In the genomic region with DNA sequence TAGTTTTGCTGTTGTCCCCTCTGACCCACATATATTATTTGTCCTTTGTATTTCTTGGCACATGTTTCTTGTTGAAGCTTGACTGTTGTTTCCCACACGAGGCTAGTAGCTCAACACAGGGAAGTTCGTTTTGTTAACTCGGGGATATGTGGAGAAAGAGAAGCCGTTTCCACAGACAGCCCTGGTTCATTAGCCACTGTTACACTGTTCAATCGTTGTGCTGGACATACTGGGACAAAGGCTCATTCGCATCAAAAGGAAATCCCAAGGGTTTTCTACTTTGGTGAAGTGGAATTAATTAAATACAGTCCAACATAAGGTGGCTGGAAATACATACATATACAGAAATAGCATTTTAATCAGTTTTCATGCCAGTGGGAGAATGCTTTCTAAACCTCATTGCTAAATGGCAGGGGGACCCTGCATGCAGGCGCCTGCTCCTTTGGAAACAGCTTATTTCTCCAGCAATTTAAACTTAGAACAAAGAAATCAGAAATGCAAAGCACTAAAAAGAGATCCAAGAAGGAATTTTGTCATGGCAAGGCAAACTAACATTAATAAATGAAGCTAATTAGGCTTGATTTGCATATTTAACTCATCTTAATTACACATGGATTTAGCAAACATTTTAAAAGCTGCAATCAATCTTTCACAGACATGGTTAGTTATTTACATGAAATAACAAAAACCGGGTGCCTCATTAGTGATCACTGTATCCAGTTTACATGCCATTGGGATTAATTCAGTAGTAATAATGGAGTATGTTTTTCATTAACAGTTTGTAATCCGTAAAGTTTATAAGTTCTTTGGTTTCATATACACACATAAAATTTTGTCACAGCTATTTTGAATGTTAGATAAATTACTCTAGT, we compare ENCODE assay signal across 19 mouse cellular contexts.
DNase-seq lines count a peak whose midpoint lies in the region; ATAC-seq and TF ChIP-seq lines count a peak whose summit lies in the region.
"Had no signal": no experiment of that assay in that cellular context is flagged by ENCODE, and none has a peak within 500 bp of the region (broad histone marks: within the 10 kb centered on the region; RNA-seq: fewer than 3 reads in every experiment).

No protein-coding gene starts in this region.

- no peak overlapping the region for H3K4me2 ChIP-seq in neural tube, embryonic 12.5 days (replicated peaks)
- H3K4me2 ChIP-seq in neural tube, embryonic 15.5 days: no peak overlapping the region
- H3K4me2 ChIP-seq in forebrain, postnatal 0 days (ENCODE audit: low read depth): peak overlapping the region; percentile 4; the same call in 1 of the 2 replicates
- 0 out of 2 replicates have a peak overlapping the region, but pooled peaks have one; percentile 14 for H3K4me2 ChIP-seq in midbrain, embryonic 13.5 days (replicated peaks)
- H3K4me2 ChIP-seq: heart, embryonic 11.5 days had no signal

- no peak overlapping the region for H3K27ac ChIP-seq in neural tube, embryonic 12.5 days
- no peak overlapping the region for H3K27ac ChIP-seq in neural tube, embryonic 15.5 days (replicated peaks)
- H3K27ac ChIP-seq in forebrain, postnatal 0 days (ENCODE audit: low read depth, low read length): no peak overlapping the region
- H3K27ac ChIP-seq in midbrain, embryonic 13.5 days: peak overlapping the region; percentile 35
- H3K27ac ChIP-seq: macrophage had no signal

- no peaks in the 10 kb centered on the region for H3K4me1 ChIP-seq in neural tube, embryonic 12.5 days
- no peaks in the 10 kb centered on the region for H3K4me1 ChIP-seq in neural tube, embryonic 15.5 days
- no peaks in the 10 kb centered on the region; the same call in 1 of the 2 replicates for H3K4me1 ChIP-seq in forebrain, postnatal 0 days (ENCODE audit: insufficient read depth)
- H3K4me1 ChIP-seq in midbrain, embryonic 13.5 days (replicated peaks): peaks cover 7% of the 10 kb centered on the region

- no peaks in the 10 kb centered on the region for H3K36me3 ChIP-seq in neural tube, embryonic 12.5 days
- H3K36me3 ChIP-seq in neural tube, embryonic 15.5 days: no peaks in the 10 kb centered on the region
- no peaks in the 10 kb centered on the region for H3K36me3 ChIP-seq in forebrain, postnatal 0 days (ENCODE audit: insufficient read depth)
- H3K36me3 ChIP-seq in midbrain, embryonic 13.5 days: no peaks in the 10 kb centered on the region

- no peak overlapping the region for H3K4me3 ChIP-seq in neural tube, embryonic 12.5 days
- no peak overlapping the region for H3K4me3 ChIP-seq in neural tube, embryonic 15.5 days (replicated peaks)
- H3K4me3 ChIP-seq in forebrain, postnatal 0 days (ENCODE audit: low read depth, low read length): no peak overlapping the region
- H3K4me3 ChIP-seq in midbrain, embryonic 13.5 days (replicated peaks): no peak overlapping the region

- no peaks in the 10 kb centered on the region for H3K9me3 ChIP-seq in neural tube, embryonic 12.5 days
- no peaks in the 10 kb centered on the region for H3K9me3 ChIP-seq in neural tube, embryonic 15.5 days (replicated peaks)
- H3K9me3 ChIP-seq in forebrain, postnatal 0 days (ENCODE audit: low read length): no peaks in the 10 kb centered on the region
- H3K9me3 ChIP-seq in midbrain, embryonic 13.5 days: no peaks in the 10 kb centered on the region

- no peaks in the 10 kb centered on the region for H3K27me3 ChIP-seq in neural tube, embryonic 12.5 days (replicated peaks)
- no peaks in the 10 kb centered on the region for H3K27me3 ChIP-seq in neural tube, embryonic 15.5 days (replicated peaks)
- H3K27me3 ChIP-seq in forebrain, postnatal 0 days (ENCODE audit: insufficient read depth, low read length): no peaks in the 10 kb centered on the region
- H3K27me3 ChIP-seq in midbrain, embryonic 13.5 days: no peaks in the 10 kb centered on the region

- DNase-seq in forebrain, postnatal 0 days: peak; percentile 44
- no peak for DNase-seq in kidney, postnatal 4 days
- DNase-seq in thymus, adult 18-20 months: no peak
- DNase-seq: adrenal gland, postnatal 25 days; cerebellum, postnatal 10 days; gastrocnemius, postnatal 36 days; heart, postnatal 14 days; liver; lung, adult 18-20 months; spleen, adult 18-20 months; thymus, adult 2 months had no signal

- no peak overlapping the region for H3K9ac ChIP-seq in neural tube, embryonic 12.5 days
- H3K9ac ChIP-seq in neural tube, embryonic 15.5 days (replicated peaks): no peak overlapping the region
- 0 out of 2 replicates have a peak overlapping the region, but pooled peaks have one; percentile 15 for H3K9ac ChIP-seq in forebrain, postnatal 0 days
- no peak overlapping the region for H3K9ac ChIP-seq in midbrain, embryonic 13.5 days (replicated peaks)

- 40% methylated on average over 9 of the region's 9 CpGs for WGBS in neural tube, embryonic 12.5 days
- WGBS in neural tube, embryonic 15.5 days: 26% methylated on average over 9 of the region's 9 CpGs
- WGBS in forebrain, postnatal 0 days: 8% methylated on average over 9 of the region's 9 CpGs
- 34% methylated on average over 9 of the region's 9 CpGs for WGBS in midbrain, embryonic 13.5 days

- ATAC-seq in neural tube, embryonic 12.5 days (ENCODE audit: low FRiP score, low read depth): peak; percentile 61; the same call in 1 of the 2 replicates
- ATAC-seq in neural tube, embryonic 15.5 days (ENCODE audit: low FRiP score): no peak
- peak; percentile 61 for ATAC-seq in forebrain, postnatal 0 days
- ATAC-seq in midbrain, embryonic 13.5 days: peak; percentile 82
- ATAC-seq in megakaryocyte-erythroid progenitor cell, adult 5-6 weeks (replicated peaks; ENCODE audit: low FRiP score, low TSS enrichment, poor library complexity, severe bottlenecking): no peak
- ATAC-seq: activated CD4-positive, CD25-positive, alpha-beta regulatory T cell, adult 4 months; Patski had no signal

- no peak for TF ChIP-seq CTCF in forebrain, postnatal 0 days (IDR thresholded peaks at IDR 0.05; ENCODE audit: low read depth)

Comparison
In these comparisons a context has a peak if more than half of its experiments do, and no peak if none do; other contexts are left out.
1. ATAC-seq: peak in neural tube, embryonic 12.5 days (single experiment), forebrain, postnatal 0 days (single experiment) and midbrain, embryonic 13.5 days (single experiment); none in neural tube, embryonic 15.5 days (single experiment) and megakaryocyte-erythroid progenitor cell, adult 5-6 weeks (single experiment).
2. H3K4me2 ChIP-seq: peak in forebrain, postnatal 0 days (single experiment) and midbrain, embryonic 13.5 days (single experiment); none in neural tube, embryonic 12.5 days (single experiment) and neural tube, embryonic 15.5 days (single experiment).